Mouse (Mus musculus) cerebellum, adult 8-10 months (tissue): ENCODE data around the gene Cnbp.

Source experiments
- DNase-seq: peaks from one replicate; pipeline ENCODE4 v3.0.0; 2022

The Cnbp gene

DNA sequence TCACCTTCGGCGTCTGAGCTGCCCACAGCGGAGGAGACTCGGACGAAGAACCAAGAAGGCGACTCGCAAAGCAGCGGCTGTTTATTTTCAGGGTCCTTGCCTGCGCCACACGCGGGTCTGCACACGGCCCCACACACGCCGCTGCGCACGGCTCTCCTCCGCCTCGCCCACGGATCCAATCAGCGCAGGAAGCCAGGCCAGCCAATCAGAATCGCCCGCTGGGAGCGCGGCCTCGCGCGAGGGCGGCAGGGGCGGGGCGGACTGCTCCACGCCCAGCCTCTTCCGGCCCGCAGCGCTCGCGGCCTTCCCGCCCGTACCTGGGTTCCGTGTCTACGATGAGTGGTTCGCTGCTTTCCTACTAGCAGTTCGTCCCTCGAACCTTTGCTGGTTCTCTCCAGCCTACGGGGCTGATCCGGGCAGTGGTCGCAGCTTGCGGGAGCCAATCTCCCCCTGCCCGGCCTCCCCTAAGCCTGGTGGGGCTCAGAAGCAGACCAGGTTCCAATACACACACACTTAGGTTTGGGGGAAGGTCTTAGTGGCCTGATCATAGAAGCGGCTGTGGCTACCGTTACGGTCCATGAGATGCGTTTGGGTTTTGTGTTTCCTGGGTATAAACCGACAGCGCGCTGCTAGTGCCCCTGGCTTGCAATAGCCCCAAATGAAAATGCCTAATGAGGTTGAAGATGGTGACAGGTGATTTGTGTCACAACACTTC lies at the start of gene Cnbp:
Gene Cnbp (minus strand): TSS at position 207 of the 715 bp plus-strand sequence.
- peak; percentile 96 for DNase-seq

DNA sequence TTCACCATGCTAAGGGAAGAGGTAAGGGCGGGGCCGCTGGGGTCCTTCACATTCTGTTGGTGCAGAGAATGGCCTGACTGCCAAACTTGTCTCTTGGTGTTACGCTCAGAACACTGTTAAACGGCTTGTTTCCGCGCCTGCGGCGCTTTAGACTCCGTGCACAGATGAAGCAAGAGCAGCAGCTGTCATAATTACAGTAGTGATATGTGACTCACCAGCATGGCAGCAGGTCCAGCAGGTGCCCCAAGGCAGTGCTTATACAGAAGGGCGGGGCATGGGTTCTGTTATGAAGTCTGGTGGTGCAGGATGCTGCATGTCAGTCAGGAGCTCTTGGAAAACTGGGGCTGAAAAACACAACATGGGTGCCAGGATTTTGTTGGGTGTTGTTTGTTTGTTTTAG lies 47.1 kb upstream of the Cnbp start:
- no peak for DNase-seq

DNA sequence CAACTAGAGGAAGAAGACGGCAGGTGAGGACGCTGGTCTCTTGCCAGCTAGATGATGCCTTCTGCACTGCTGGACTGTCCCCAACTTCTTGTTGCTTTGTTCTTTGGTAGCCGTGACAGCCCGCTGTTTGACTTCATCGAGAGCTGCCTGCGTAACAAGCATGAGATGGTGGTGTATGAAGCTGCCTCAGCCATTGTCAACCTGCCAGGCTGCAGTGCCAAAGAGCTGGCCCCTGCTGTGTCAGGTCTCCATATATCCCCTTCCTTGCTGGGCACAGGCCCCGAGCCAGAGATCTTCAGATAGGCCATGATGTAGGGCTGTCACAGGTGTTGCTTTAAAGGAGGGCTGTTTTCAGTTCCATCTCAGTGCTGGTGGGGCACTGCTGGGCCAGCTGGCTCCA lies 43.0 kb upstream of the Cnbp start:
- DNase-seq: peak; percentile 70

DNA sequence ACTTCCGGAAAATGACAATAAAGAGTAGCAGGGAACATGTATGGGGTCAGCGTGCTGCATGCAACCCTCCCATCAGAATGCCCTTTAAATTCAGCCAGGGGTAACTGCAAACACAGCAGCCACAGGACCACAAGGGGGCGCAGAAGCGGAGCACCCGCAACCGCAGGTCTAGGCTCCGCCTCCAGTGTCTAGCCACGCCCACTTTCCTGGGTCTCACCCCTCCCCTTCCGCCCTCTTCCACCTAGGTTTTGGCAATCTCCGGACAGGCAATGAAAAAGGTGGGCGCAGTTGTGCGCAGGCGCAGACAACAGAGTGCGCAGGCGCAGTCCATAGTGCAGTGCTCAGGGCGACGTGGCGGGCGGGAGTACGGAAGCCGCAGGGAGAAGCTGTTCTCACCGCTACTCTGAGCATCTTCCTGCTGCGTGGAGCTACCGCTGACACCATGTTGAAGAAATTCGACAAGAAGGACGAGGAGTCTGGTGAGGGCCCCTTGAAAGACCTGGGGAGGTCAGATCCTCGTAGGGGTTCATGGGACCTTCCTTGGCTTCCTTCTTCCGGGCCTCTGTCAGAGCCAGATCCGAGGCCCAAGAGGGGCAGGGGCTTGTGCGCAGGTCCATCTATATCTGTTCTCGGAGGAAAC lies 36.8 kb upstream of the Cnbp start, which contains the start of gene Copg1:
Gene Copg1 (plus strand): TSS at position 221 of the 640 bp plus-strand sequence.
- DNase-seq: peak; percentile 100

DNA sequence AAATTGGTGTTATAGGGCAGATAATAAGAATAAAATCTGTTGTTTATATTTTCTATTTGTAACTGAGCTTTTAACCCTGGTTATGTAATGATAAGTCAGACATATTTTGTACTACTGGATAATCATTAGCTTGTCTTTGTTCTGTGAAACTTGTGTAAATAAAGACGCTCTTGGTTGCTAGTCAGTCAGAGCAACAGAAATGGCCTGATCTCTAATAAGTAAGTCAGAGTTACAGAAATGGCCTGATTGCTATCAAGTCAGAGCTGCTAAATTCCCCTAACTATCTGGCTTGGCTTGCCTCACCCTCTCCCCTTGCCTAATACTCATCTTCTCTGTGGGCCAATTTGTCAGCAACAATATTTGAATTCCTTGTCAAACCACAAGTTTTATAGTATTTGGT lies 35.8 kb upstream of the Cnbp start:
- no peak for DNase-seq

DNA sequence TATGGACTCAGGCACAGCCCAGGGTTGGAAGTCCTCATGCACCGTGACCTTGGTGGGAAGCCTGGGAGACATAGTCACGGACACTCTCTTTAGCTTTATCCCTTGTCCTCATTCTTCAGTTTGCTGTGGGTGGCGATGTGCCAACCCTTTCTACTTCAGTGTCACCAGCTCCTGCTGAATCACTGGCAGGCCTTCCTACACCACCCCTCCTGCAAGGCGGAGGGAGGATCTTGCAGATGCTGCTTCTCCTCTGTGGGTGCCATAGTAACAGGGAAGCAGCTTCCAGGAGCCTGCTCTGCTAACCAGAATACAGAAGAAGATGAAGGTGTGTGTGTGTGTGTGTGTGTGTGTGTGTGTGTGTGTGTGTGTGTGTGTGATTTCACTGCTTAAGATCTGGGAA lies 31.9 kb upstream of the Cnbp start:
- DNase-seq: no peak

DNA sequence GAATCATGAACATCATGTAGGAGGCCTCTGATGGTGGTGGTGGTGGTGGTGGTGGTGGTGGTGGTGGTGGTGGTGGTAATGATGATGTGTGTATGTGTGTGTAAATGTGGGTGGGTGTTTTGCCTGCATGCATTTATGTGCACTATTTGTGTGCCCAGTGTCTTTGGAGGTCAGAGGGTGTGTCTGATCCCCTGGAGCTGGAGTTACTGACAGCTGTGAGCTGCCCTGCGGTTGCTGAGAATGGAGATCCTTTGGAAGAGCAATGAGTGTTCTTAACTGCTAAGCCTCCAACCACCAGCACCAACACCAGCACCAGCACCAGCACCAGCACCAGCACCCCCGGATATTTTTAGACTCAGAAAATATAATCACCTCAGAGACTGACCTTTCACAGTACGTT lies 31.3 kb upstream of the Cnbp start:
- DNase-seq: no peak

DNA sequence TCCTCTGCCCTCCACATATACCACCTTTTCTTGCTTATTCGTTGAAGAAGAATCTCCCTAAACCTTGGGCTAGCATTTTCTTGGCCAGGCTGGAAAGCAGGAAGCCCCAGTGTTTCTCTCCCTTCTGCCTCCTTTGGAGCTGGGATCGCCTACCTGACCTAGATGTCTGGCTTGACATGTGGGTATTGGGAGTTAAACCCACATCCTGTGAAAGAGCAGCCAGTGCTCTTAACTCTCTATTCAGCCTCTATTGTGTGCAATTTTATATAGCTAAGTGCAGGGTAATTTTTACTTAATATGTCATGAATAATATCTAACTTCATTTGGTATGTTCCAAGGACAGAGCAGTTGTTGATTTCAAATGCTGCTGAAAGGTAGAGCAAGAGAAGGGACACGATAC lies 28.7 kb upstream of the Cnbp start:
- no peak for DNase-seq

DNA sequence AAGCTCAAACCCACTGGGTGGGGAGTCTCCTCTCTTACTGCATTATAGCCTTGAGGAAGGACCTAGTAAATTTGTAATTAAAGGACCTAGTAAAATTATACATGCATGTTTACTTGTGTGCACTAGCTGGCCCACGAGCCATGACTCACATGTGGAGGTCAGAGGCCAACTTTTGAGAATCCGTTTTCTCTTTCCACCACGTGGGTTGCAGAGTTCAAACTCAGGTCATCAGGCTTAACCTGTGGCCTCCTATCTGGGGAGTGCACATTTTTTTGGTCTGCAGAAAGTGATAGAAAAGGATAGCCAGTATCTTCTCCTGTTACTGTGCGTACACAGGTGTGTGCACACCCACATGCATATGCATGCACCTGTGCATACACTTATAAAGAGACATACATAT lies 28.1 kb upstream of the Cnbp start:
- no peak for DNase-seq

DNA sequence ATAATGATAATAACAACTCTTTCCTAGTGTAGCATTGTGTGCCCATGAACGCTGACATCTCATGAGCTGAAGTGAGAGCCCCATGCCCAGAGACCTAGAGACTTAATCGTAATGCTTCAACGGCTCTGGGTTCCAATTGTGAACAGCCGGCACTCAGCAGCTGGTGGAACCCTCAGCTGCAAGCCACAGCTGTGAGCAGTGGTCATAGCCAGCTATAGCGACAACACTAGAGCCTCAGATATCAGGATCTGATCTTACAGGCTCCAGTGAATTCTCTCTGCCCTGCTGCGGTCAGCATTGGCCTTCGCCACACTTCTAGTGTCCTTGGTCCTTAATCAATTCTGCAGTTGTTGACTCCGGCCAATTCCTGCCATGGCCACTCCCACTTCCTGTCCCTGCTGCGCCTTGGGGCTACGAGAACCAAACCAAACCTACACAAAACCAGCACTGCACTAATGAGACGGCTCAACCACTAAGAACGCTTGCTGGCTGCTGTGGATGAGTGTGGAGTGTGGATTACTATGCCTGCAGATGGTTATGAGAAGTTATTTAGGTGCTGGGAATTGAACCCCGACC lies 25.2 kb upstream of the Cnbp start:
- no peak for DNase-seq

DNA sequence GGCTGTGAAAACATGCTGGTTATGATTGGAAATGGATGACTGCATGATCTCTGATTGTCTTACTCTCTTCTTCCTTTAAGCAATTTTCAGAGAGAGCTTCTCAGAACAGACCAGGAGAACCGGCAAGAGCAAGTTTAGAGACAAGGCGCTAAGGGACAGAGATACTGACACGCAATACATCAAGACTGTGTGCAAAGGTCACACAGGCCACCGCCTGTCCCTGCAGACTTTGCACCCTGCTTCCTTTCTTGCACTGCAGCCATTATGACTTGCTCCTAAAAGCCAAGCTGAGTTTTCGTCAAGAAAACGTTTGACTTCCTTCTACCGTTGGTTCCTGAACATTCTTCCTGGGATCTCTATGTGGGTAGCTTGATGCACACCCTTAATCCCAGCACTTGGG lies 24.7 kb upstream of the Cnbp start:
- no peak for DNase-seq

DNA sequence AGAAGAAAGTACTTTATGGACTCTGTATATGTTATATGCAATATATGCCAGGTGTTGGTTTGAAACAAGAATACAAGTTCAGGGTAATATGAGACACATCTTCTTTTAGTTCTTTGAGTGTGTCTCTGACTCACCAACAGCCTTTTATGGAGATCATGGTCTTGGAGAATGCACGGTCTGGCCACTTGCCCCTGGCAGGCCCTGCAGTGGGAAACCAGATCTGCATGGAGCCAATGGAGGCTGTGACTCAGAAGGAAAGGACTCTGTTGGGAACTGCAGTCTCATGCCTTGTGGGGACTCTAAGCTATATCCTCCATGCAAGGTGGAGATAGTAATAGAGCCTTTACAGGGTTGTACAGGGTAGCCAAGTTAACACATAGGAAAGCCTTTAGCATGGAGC lies 24.2 kb upstream of the Cnbp start:
- no peak for DNase-seq

DNA sequence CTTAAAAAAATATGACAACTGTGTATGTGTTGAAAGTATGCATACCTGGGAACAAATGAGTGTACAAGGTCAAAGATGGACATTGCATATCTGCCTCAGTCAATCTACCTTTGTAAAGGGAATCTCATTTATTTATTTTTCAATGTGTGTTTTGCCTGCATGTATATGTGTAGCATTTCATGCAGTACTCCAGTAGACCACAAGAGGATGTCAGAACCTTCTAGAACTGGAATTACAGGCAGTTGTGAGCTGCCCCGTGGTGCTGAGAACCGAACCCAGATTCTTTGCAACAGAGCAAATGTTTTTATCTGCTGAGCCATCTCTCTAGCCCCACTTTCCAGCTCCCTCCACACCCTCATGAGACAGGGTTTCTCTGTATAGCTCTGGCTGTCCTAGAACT lies 23.1 kb upstream of the Cnbp start:
- no peak for DNase-seq

DNA sequence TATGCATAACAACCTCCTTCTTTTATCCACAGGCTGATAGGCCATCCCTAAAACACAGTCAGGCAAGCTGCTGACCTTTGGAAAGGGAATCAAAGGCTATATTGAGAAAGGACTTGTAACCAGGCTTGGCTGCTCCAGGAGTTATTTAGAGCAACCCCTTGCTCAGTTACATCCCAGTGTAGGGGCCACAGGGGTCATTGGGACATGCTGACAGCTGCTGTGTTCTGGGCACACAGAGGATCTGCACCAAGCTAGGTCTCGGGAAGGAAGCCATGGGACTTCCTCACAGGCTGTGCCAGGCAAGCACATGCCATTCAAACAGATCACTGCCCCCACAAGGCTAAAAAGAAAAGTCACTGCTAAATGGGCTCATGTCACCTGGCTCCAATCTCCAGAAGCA lies 22.2 kb upstream of the Cnbp start:
- DNase-seq: no peak

DNA sequence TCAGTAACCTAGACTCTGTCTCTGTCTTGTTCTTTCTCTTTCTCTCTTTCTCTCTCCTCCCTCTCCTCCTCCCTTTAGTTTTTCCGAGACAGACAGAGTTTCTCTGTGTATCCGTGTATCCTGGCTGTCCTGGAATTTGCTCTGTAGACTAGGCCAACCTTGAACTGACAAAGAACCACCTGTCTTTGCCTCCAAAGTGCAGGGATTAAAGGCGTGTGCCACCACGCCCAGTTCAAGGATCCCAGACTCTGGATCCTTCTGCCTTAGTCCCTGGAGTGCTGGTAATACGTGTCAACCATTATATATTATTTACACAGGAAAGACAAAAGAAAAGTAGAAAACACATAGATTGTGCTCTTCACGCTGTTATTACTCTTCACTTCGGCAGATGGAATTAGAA lies 20.3 kb upstream of the Cnbp start:
- no peak for DNase-seq

DNA sequence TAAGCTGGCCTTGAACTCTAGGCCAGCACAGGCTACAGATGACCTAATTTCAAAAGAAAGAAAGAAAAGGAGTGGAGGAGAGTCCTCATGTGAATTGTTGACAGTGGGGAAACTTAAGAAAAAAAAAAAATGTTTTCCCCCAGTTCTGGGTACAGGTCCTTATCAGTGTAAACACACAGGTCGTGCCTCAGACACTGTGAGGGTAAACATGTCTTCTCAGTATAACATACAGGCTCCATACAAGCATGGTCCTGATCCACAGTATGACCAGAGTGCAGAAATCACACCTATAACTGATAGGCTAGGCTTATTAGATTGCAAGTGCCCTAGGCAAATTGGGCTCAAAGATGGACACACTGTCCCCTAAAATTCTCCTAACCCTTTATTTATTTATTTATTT lies 19.5 kb upstream of the Cnbp start:
- no peak for DNase-seq

DNA sequence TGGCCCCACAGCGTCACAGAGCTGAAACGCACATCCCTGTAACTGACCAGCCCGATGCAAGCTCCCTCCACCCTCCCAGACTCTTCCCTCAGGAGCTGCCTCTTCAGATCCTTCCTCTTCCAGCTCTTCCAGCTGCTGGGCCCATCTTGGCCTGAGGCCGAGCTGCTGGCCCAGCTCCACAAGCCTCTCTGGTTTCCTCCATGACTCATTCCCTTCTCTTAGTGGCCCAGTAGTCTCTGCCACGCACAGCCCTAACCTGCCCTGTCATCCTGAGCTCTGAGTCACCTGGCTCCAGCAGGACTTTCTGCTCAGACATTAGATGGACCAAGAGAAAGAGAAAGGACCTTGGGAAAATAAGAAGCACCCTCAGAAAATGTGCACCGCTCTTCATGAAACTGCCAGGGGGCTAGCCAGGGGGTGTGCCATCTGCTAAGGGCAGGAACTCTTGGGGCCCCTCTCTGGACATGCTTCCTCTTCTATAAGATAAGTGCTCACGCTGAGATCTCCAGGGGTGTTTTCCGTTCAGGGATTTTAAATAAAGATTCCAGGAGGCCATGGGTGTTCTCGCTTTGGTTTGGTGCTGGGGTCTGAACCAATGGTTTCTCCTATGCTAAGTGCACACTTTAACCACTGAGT lies 18.1 kb upstream of the Cnbp start:
- no peak for DNase-seq

DNA sequence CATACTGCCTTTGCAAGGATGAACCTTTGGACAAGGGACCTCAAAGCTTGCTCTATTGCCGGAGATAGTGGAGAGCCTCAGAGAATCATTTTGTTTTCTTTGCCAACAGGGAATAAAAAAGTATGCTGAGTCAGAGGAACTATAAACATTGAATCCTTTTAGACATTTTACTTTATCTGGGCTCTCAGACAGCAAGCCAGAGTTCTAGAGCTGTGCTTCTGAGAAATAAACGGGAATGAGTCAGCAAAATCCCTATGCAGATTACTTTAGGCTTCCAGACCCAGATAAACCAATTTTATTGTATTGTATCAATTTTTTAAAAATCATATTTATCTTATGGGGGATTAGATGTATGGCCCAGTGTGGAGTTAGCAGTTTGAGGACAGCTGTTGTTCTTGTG lies 16.4 kb upstream of the Cnbp start:
- no peak for DNase-seq

DNA sequence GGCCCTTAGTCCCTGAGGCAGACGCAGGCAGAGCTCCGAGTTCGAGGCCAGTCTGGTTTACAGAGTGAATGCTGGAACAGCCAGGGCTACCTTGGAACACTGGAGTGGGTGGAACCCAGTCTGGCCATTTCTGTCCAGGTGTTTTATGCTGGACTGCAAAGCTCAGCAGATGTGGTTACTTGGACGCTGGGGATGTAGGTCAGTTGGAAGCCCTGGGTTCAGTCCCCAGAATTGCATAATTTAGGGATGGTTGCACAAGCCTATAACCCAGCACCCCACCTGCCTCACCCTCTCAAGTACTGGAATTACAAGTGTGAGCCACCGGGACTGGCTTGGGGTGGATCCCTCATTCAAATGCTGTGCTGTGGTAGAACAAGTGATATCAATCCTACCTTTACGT lies 15.3 kb upstream of the Cnbp start:
- DNase-seq: no peak

DNA sequence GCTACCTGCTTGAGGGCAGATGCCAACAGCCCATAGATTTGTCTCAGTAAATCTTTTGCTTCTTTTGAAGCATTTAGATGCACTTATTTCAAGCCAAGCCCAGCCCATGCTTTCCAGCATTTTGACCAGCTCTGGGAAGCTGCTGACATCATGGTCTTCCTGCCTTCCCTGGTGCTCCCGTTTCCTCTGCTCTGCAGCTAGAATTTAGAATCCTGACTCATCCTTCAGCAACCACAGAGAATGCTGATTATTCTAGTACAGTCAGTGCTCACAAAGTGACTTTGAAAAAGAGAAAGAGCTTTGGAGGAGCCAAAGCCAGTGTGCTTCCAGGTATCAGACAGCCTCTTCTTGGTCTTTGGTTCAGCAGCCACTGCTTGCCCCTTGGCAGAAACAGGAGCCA lies 6.2 kb upstream of the Cnbp start:
- no peak for DNase-seq

DNA sequence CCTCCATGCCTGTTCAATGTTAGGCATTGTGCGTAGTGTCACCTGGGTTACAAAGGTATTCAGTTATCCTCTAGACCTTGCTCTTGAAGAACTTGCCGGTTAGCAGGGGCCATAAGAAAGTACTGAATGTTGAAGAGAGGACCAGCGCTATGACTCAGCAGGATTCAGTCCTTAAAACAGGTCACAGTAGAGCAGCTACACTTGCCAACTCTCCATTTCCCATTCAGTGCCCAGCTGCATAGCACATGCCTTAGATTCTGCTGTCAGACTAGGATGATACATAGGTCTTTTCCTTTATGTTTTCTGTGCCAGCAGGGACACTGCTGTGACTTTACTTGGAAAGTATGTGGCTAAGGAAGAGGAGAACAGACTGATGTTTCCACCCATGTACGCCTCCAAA lies 2.5 kb upstream of the Cnbp start:
- no peak for DNase-seq

DNA sequence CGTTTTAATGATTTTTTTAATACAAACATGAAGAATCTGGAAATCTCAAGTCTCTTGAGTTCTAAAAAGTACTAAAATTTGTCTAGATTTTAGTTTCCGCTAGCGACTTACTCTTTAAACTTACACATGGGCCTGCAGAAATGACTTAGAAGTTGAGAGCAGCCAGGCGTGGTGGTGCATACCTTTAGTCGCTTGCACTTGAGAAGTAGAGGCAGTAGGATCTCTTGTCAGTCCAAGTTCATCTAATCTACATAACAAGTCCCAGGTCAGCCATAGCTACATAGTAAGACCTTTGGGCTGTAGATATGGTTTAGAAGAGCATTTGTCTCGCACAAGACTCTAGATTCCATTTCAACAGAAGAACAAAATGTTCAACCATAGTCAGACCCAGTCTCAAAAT lies 965 bp upstream of the Cnbp start:
- no peak for DNase-seq

DNA sequence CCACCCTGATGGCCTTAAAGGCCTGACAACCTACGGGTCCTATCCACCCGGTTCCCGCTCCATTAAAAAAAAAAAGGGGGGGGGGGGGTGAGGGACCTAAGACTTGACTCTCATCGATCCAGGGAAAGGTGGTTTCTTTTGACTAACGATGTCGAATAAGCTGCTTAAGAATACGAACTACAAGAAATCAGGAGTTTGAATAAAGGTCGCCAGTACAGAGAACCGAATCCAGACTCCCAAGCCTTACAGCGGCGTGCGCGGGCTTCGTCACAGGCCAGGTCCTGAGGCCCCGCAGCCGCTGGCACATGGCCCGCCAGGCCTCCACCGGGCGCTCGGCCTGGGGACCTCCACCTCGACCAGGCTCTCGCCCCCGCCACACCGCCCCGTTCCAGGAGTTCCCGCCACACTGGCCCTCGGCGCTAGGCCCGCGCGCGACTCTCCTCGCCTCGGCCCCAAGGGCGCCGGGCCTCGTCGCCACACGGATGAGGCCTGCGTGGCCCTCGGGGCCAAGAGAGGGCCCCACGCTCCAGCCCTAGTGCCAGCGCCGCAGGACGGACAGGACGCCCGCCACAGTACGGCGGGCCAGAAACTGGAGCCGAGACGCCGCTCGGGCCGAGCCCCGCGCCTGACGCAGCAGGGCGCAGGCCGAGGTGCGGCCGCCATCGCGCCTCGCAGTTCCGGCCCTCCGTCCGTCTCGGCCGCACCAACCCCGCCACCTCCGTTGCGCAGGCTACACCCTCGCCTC lies 579 bp downstream of the Cnbp start:
- DNase-seq: peak; percentile 70

DNA sequence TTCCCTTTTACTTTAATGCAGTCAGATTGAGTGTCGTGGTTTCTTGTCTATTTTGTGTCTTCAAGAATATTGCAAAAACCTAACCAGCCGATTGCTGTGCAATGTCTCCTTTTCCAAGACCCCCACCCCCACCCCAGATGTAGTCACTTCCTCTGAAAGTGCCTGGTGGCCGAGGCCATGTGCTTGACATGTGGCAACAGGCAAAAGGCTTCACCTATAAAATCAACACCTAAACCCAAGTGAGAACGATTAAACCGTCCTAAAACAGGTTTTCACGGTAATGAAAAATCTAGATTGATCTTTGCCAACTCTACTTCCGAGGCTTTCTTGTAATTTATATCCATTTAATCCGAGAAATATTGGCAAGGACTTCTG lies 1.1 kb downstream of the Cnbp start:
- DNase-seq: no peak
